Mouse (Mus musculus): ENCODE measurements around the gene Ank.

The Ank gene

GRCm38 (mm10) chr15:27574992-27575781, 108.7 kb downstream of the Ank start:
- DNase-seq (ENCODE audit: low spot score in 2 of 2), result no peak

- DNase-seq (ENCODE audit: low spot score in 2 of 2), result no peak
Observed at GRCm38 (mm10) chr15:27575932-27576331, 109.5 kb downstream of the Ank start.

GRCm38 (mm10) chr15:27576886-27577285, 110.4 kb downstream of the Ank start:
- no peak for DNase-seq (ENCODE audit: low spot score in 2 of 2)

- DNase-seq (ENCODE audit: low spot score in 2 of 2), result no peak
Observed at GRCm38 (mm10) chr15:27577915-27578780, 111.7 kb downstream of the Ank start.

- no peak for DNase-seq (ENCODE audit: low spot score in 2 of 2)
Observed at GRCm38 (mm10) chr15:27578918-27579317, 112.4 kb downstream of the Ank start.

GRCm38 (mm10) chr15:27579853-27580252, 113.4 kb downstream of the Ank start:
- DNase-seq (ENCODE audit: low spot score in 2 of 2), result no peak

GRCm38 (mm10) chr15:27580771-27581170, 114.3 kb downstream of the Ank start:
- no peak for DNase-seq (ENCODE audit: low spot score in 2 of 2)

GRCm38 (mm10) chr15:27581640-27582039, 115.2 kb downstream of the Ank start:
- DNase-seq (ENCODE audit: low spot score in 2 of 2), result no peak

- DNase-seq (ENCODE audit: low spot score in 2 of 2), result peak in 1 of 2 experiments; percentile 29
Observed at GRCm38 (mm10) chr15:27582428-27582827, 116.0 kb downstream of the Ank start.

GRCm38 (mm10) chr15:27583042-27583441, 116.6 kb downstream of the Ank start:
- peak; percentile 22 to 35 for DNase-seq (ENCODE audit: low spot score in 2 of 2)

GRCm38 (mm10) chr15:27583620-27584019, 117.1 kb downstream of the Ank start:
- DNase-seq (ENCODE audit: low spot score in 2 of 2), result no peak

- DNase-seq (ENCODE audit: low spot score in 2 of 2), result no peak
Observed at GRCm38 (mm10) chr15:27585466-27586092, 119.1 kb downstream of the Ank start.

- DNase-seq (ENCODE audit: low spot score in 2 of 2), result no peak
Observed at GRCm38 (mm10) chr15:27586093-27586480, 119.6 kb downstream of the Ank start.

- DNase-seq (ENCODE audit: low spot score in 2 of 2), result peak; percentile 49
Observed at GRCm38 (mm10) chr15:27588087-27588826, 121.8 kb downstream of the Ank start.

- DNase-seq (ENCODE audit: low spot score in 2 of 2), result no peak
Observed at GRCm38 (mm10) chr15:27590812-27591211, 124.3 kb downstream of the Ank start.

GRCm38 (mm10) chr15:27592620-27593320, 126.3 kb downstream of the Ank start:
- DNase-seq (ENCODE audit: low spot score in 2 of 2), result peak; percentile 44 to 54

- DNase-seq (ENCODE audit: low spot score in 2 of 2), result no peak
Observed at GRCm38 (mm10) chr15:27593717-27594116, 127.2 kb downstream of the Ank start.

- DNase-seq (ENCODE audit: low spot score in 2 of 2), result no peak
Observed at GRCm38 (mm10) chr15:27594973-27595372, 128.5 kb downstream of the Ank start.

- DNase-seq (ENCODE audit: low spot score in 2 of 2), result no peak
Observed at GRCm38 (mm10) chr15:27595560-27595959, 129.1 kb downstream of the Ank start.

GRCm38 (mm10) chr15:27596463-27597140, 130.1 kb downstream of the Ank start:
- DNase-seq (ENCODE audit: low spot score in 2 of 2), result peak; percentile 84 to 88
